Mouse (Mus musculus): ENCODE measurements around the gene Tagln2.

- TF ChIP-seq POLR2A (IDR thresholded peaks at IDR 0.05; ENCODE audit: insufficient read length, low read depth) (no peak), CEBPB (IDR thresholded peaks at IDR 0.05; ENCODE audit: insufficient read depth, poor library complexity, severe bottlenecking) (no peak), POLR2AphosphoS2 (IDR thresholded peaks at IDR 0.05; ENCODE audit: insufficient read length, low read depth) (no peak), E2F4 (IDR thresholded peaks at IDR 0.05; ENCODE audit: insufficient read depth) (no peak), MAX (IDR thresholded peaks at IDR 0.05; ENCODE audit: low read depth) (no peak)
Observed at GRCm38 (mm10) chr1:172532551-172532950, 32.7 kb downstream of the Tagln2 start.
